Mouse (Mus musculus) left cerebral cortex, adult 18-20 months (tissue): ENCODE data around the gene Cfap70. TPM values are rescaled to one million over a fixed set of nuclear protein-coding genes. Genes with fewer than 3 reads are reported as not detected.

Experiments used
- DNase-seq, 2 experiments: peaks; one replicate each; pipeline ENCODE4 v3.0.0; 2021 to 2022; ENCODE audit warnings: low spot score in 2 of 2, mixed read lengths in 1 of 2
- total RNA-seq, 2 experiments: library from RNA; stranded (reverse); gene quantifications; 2 replicates each; pipeline ENCODE4 v1.2.3; 2021

The Cfap70 gene
- total RNA-seq, 2 experiments from 2014 or later, result 1.7 to 2.4 TPM

GRCm38 (mm10) chr14:20428593-20428992, 23.4 kb downstream of the Cfap70 start:
- no peak for DNase-seq

- no peak for DNase-seq
Measured at GRCm38 (mm10) chr14:20423046-20423445, 29.0 kb downstream of the Cfap70 start.

GRCm38 (mm10) chr14:20422257-20422656, 29.8 kb downstream of the Cfap70 start:
- DNase-seq, result no peak

- DNase-seq, result peak; percentile 42 to 44
Measured at GRCm38 (mm10) chr14:20400071-20400470, 52.0 kb downstream of the Cfap70 start.

GRCm38 (mm10) chr14:20398864-20399263, 53.2 kb downstream of the Cfap70 start:
- no peak for DNase-seq

DNA sequence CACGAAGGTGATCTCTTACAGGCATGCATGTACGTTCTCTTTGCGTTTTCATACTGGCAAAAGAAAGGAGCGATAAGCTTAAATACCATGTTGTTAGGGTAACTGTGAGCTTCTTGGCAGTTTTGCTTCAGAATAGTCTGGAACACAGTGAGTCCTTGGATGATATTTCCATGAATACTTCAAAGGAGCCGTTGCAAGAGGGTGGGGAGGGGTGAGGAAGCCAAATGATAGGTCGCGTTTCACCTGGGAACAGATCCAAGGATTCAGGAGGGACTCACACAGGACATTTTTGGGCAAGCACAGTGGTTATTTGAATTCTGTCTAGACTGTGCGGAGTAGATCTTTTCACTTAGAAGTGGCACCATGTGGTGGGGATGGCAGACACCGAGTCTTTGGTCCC, 54.8 kb downstream of the Cfap70 start:
- no peak for DNase-seq

DNA sequence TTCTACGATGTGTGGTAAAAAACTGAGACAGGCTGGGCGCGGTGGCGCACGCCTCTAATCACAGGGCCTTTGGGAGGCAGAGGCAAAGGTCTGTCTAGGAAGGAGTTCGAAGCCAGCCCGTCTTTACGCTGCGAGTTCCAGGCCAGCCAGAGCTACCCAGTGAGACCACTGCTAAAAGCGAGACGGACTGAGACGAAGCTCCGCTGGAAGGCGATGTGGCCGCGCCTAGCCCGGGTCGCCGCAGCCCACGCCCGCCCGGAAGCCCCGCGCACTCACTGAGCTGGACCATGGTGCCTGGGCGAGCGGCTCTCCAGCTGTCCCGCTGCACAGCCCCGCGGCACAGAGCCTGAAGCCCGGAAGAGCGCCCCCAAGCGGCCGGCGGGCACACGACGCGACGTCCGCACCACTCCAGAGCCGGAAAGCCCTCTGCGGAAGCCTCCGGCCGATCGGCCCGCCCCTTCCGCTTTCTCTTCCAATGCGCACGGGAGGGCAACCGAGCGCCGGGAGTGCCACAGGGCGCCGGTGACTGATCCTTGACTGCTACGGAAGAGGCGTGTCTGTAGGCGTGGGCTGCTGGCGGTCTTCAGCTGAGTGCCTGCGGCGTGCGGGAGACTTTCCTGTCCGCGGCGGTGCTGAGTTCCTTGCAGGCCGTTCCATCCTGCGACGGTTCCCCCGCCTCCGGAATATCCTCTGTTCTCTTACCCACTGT, 58.7 kb downstream of the Cfap70 start, which contains the start of gene Mrps16:
Gene Mrps16 (minus strand): TSS at position 430 of the 709 bp plus-strand sequence.
- peak; percentile 91 to 96 for DNase-seq

- DNase-seq, result no peak
Measured at GRCm38 (mm10) chr14:20392326-20392725, 59.7 kb downstream of the Cfap70 start.

DNA sequence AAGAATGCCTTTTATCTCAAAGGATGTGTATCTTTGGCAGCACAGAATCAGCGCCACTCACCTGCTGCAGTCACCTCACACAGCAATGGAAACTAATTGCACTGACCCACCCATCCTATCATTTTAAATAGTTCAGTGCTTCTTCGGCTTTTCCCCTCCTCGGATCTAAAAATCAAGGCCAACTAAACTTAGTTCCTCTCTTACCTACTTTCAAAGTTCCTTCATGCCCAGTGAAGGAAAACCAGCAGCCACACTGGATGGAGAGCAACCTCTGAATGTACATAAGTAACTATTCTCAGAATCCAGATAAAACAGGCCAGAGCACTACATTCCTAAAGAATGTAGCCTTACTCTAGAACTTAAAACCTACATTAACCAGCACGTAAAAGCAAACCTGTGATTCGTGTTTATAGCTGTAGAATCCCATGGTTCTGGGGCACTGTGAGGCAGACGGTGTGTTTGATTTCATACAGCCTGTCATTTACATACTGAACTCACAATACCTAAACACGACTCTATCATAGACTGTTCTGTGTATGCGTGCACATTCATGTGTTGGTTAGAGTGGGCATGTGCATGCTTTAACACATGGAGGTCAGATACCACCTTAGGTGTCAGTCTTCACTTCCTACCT, 62.5 kb downstream of the Cfap70 start:
- DNase-seq, result no peak

GRCm38 (mm10) chr14:20388441-20389129, 63.4 kb downstream of the Cfap70 start, which contains the start of gene Dnajc9:
Gene Dnajc9, minus strand, starts transcription at chr14:20388910.
- DNase-seq, result peak; percentile 96

DNA sequence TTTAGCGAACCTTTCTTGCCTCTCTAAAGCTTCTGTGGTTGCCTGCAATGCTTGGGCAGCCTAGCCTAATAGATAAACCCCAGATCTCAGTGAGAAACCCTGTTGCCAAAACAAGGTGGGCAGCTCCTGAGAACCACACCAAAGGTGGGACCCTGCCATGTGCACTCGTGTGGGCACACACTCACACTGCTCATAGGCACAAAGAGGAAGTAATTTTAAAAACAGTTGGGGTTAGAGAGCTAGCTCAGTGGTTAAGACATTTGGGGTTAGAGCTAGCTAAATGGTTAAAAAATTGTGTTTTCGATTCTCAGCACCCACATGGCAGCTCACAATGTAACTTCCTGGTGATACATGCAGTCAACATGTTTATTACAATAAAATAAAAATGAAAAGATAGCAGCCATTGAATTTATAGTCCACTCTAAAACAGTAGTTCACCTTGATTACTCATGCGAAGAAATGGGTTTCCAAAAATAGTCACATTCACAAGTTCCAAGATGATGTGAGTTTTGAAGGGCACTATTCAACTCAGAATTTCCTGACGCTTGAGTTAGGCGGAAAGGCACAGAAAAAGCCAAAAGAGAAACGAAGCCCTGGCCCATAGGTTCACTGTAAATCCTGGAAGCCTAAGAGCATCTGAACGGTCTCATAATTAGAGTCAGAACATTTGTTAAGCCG, 72.1 kb downstream of the Cfap70 start:
- no peak for DNase-seq

- no peak for DNase-seq
Measured at GRCm38 (mm10) chr14:20379087-20379640, 72.9 kb downstream of the Cfap70 start.

DNA sequence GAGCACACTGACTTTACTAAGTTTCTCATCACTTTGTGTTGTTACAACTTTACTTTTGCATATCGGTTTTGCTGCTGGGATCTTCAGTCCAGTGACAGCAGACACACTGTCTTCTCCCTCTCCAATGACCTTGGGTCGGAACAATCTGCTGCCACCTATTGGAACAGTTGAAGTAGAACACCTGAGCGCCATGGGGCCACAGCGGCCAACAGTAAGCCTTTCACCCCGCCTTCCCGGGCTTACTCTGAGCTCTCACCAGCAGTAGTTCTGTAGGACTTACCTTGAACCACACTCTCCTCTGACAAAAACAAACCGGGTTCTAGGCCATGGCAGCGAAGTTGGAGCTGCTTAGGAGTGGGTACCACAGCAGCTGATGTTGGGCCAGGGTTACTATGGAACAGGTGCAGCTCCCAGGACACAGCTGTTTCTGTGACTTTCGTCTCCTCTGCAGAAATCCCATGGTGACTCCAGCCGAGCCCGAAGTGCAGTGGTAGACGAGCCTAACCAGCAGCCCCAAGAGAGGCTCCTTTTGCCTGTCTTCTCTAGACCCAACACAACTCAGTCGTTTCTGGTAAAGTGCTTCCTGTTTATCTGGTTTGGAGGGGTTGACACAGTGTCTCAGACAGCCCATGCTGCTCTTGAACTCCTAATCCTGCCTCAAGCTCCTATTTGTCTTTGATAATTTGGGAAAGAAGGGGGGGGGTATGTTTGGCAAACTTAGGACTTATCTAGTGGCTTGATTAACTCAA, 73.5 kb downstream of the Cfap70 start:
- DNase-seq, result no peak

DNA sequence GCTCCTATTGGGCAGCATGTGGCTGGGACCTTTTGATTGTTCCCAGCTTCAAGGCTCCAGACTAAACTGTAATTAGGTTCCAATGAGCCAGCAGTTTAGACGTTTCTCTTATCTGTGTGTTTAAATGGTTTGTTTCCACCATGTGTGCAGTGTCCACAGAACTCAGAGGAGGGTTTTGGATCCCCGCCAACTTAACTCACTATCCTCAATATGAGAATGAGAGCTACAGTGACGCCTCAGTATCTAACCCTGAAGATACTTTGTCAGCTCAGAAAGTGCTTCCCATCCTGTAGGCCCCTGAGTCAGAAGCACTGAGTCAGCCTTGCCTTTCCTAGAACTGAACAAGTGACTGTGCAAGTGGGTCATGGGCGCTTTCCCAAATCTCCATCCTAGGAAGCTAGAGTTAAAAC, 74.9 kb downstream of the Cfap70 start:
- DNase-seq, result no peak

- DNase-seq, result no peak
Measured at GRCm38 (mm10) chr14:20371854-20372253, 80.2 kb downstream of the Cfap70 start.

GRCm38 (mm10) chr14:20370798-20371197, 81.2 kb downstream of the Cfap70 start:
- no peak for DNase-seq

GRCm38 (mm10) chr14:20368271-20368670, 83.8 kb downstream of the Cfap70 start:
- no peak for DNase-seq

GRCm38 (mm10) chr14:20363230-20363629, 88.8 kb downstream of the Cfap70 start:
- DNase-seq, result no peak

DNA sequence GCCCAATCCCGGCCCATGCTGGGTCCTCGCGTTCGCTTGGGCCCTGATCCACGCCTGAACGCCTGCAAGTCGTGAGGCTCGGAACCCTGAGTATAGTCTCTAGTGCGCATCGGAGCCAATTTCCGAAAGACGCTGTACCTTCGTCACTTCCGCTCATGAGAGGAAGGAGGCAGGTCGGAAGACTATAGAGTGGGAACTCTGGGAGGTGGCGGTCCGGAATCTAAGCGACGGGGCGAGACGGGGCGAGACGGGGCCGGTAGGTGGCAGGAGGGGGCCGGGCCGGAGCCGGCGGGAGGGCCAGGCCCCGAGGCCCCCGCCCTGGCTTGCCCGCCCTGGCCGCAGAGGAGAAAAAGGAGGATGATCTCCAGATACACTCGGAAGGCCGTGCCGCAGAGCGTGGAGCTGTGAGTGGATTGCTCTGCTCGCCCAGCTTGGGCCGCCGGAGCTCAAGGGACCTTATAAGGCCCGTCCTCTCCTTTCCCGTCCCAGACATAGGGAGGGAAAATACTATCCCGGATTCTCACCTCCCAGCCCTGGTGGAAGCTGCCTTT, 104.0 kb downstream of the Cfap70 start, which contains the start of the genes Ecd and Fam149b:
Gene Ecd (minus strand): TSS at position 131 of the 551 bp plus-strand sequence.
Gene Fam149b (plus strand): TSS at position 172 of the 551 bp plus-strand sequence.
- peak; percentile 91 to 92 for DNase-seq

DNA sequence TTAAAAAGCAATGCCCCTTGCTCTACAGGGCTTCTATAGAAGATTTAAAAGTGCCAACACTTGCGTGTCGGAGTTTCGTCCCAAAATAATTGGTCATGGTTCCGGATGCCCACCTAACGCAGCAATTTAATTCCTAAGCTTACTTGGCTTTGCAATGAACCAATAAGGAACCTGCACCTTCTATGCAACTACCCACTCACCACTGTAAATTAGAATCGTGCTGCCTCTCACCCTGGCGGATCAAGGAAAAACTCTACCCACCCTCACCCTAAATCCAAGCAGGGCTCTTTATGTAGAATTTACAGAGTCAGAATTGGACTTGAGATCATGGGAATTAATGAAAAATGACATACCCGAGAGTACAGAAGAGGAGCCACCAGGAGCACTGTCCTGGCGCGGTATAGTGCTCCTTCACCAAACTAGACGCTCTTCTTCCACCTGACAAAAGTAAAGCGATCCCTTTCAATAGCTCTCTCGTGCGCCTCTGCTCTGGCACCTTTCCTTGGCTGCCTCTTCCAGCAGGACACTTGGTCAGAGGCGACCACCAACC, 104.5 kb downstream of the Cfap70 start:
- no peak for DNase-seq
